Mouse (Mus musculus) forebrain, embryonic 13.5 days (tissue): ENCODE data around the gene Trpm8. TPM values are rescaled to one million over a fixed set of nuclear protein-coding genes. Genes with fewer than 3 reads are reported as not detected.

ENCODE experiments used
- ATAC-seq: fragments of 200-750 bp; cut with Nextera tagmentation; 2 replicates; pipeline ENCODE4 v1.8.0; 2017
- H3K27ac ChIP-seq: fragments of 300-500 bp; sonication (generic); 2 replicates; pipeline ENCODE4 v1.5.1; 2015; ENCODE audit warnings: inconsistent platforms, mild to moderate bottlenecking, moderate library complexity
- H3K27me3 ChIP-seq: fragments of 300-500 bp; sonication (generic); 2 replicates; pipeline ENCODE4 v1.6.1; 2015; ENCODE audit warnings: mild to moderate bottlenecking, inconsistent platforms
- H3K36me3 ChIP-seq: fragments of 300-500 bp; sonication (generic); 2 replicates; pipeline ENCODE4 v1.6.1; 2015; ENCODE audit warnings: mild to moderate bottlenecking, inconsistent platforms; ENCODE audit not compliant: poor library complexity, severe bottlenecking
- H3K4me1 ChIP-seq: fragments of 300-500 bp; sonication (generic); 2 replicates; pipeline ENCODE4 v1.6.1; 2015; ENCODE audit warnings: inconsistent platforms
- H3K4me2 ChIP-seq: fragments of 300-500 bp; sonication (generic); 2 replicates; pipeline ENCODE4 v1.6.1; 2015; ENCODE audit warnings: inconsistent platforms, mild to moderate bottlenecking, moderate library complexity
- H3K4me3 ChIP-seq: fragments of 300-500 bp; sonication (generic); 2 replicates; pipeline ENCODE4 v1.5.1; 2015; ENCODE audit warnings: mild to moderate bottlenecking, inconsistent platforms
- H3K9ac ChIP-seq: fragments of 300-500 bp; sonication (generic); 2 replicates; pipeline ENCODE4 v1.6.1; 2015; ENCODE audit warnings: mild to moderate bottlenecking, inconsistent platforms
- H3K9me3 ChIP-seq: fragments of 300-500 bp; sonication (generic); replicated peaks from 2 replicates; pipeline ENCODE4 v1.6.1; 2016; ENCODE audit warnings: inconsistent platforms
- WGBS: fragments of 180-500 bp; shearing (Covaris S2); methylation state at CpG from one replicate; pipeline ENCODE4 v1.1.7; 2015; 5-methylcytosine and 5-hydroxymethylcytosine counted together
- polyA plus RNA-seq: library from polyadenylated mRNA; unstranded; fragments of >200 nt; fragmentation: Nextera tagmentation; extraction: Ambion mirVana; gene quantifications from 2 replicates; pipeline ENCODE4 v1.2.1, GENCODE M21; 2015

Gene Trpm8
- polyA plus RNA-seq, 1 experiment from 2014 or later = 0.06 TPM

- no peak overlapping the region for H3K9ac ChIP-seq
Observed at GRCm38 (mm10) chr1:88260114-88260513, 17.3 kb upstream of the Trpm8 start.

GRCm38 (mm10) chr1:88260604-88261377 lies 16.7 kb upstream of the Trpm8 start:
- Histone ChIP-seq H3K27ac (no peak overlapping the region), H3K9ac (no peak overlapping the region), H3K36me3 (peaks cover 68% of the 10 kb centered on the region), H3K4me1 (no peaks in the 10 kb centered on the region), H3K27me3 (no peaks in the 10 kb centered on the region), H3K4me3 (no peak overlapping the region), H3K9me3 (peaks cover 32% of the 10 kb centered on the region), H3K4me2 (no peak overlapping the region)
- WGBS = 85% methylated on average over 10 of the region's 10 CpGs
- no peak for ATAC-seq

More at GRCm38 (mm10) chr1:88260114-88260513, 17.3 kb upstream of the Trpm8 start:
- H3K4me2 ChIP-seq = no peak overlapping the region
- peak; percentile 3; the same call in 1 of the 2 replicates for ATAC-seq
- 85% methylated on average over 6 of the region's 6 CpGs for WGBS
- H3K4me3 ChIP-seq = no peak overlapping the region
- H3K27me3 ChIP-seq = no peaks in the 10 kb centered on the region
- H3K4me1 ChIP-seq = no peaks in the 10 kb centered on the region
- peaks cover 39% of the 10 kb centered on the region for H3K9me3 ChIP-seq
- peaks cover 61% of the 10 kb centered on the region for H3K36me3 ChIP-seq
- no peak overlapping the region for H3K27ac ChIP-seq

- H3K27me3 ChIP-seq = no peaks in the 10 kb centered on the region
- no peak overlapping the region for H3K27ac ChIP-seq
- peaks cover 77% of the 10 kb centered on the region for H3K36me3 ChIP-seq
- peaks cover 23% of the 10 kb centered on the region for H3K9me3 ChIP-seq
- H3K4me1 ChIP-seq = no peaks in the 10 kb centered on the region
- H3K4me2 ChIP-seq = no peak overlapping the region
- WGBS = 87% methylated on average over 7 of the region's 7 CpGs
- no peak overlapping the region for H3K9ac ChIP-seq
- ATAC-seq = no peak
- H3K4me3 ChIP-seq = no peak overlapping the region
Observed at GRCm38 (mm10) chr1:88261706-88262105, 15.8 kb upstream of the Trpm8 start.

- no peaks in the 10 kb centered on the region for H3K27me3 ChIP-seq
- no peak overlapping the region for H3K4me3 ChIP-seq
- no peak overlapping the region for H3K4me2 ChIP-seq
- ATAC-seq = no peak
- H3K36me3 ChIP-seq = peaks cover 82% of the 10 kb centered on the region
- H3K9ac ChIP-seq = no peak overlapping the region
- H3K4me1 ChIP-seq = no peaks in the 10 kb centered on the region
- WGBS = 87% methylated on average over 4 of the region's 4 CpGs
- no peak overlapping the region for H3K27ac ChIP-seq
- H3K9me3 ChIP-seq = peaks cover 18% of the 10 kb centered on the region
Observed at GRCm38 (mm10) chr1:88262255-88262654, 15.2 kb upstream of the Trpm8 start.

- 77% methylated on average over 6 of the region's 6 CpGs for WGBS
Observed at GRCm38 (mm10) chr1:88262961-88263360, 14.5 kb upstream of the Trpm8 start.

GRCm38 (mm10) chr1:88263778-88264177 lies 13.7 kb upstream of the Trpm8 start:
- Histone ChIP-seq H3K27ac (no peak overlapping the region), H3K36me3 (peaks cover 98% of the 10 kb centered on the region), H3K4me3 (no peak overlapping the region), H3K9me3 (peaks cover 4% of the 10 kb centered on the region; the same call in 1 of the 2 replicates), H3K27me3 (no peaks in the 10 kb centered on the region), H3K9ac (no peak overlapping the region), H3K4me1 (no peaks in the 10 kb centered on the region), H3K4me2 (no peak overlapping the region)
- WGBS = 95% methylated on average over 5 of the region's 5 CpGs
- no peak for ATAC-seq

More at GRCm38 (mm10) chr1:88262961-88263360, 14.5 kb upstream of the Trpm8 start:
- H3K27ac ChIP-seq = no peak overlapping the region
- no peaks in the 10 kb centered on the region for H3K4me1 ChIP-seq
- H3K27me3 ChIP-seq = no peaks in the 10 kb centered on the region
- H3K36me3 ChIP-seq = peaks cover 89% of the 10 kb centered on the region
- H3K9ac ChIP-seq = no peak overlapping the region
- no peak overlapping the region for H3K4me3 ChIP-seq
- ATAC-seq = no peak
- H3K4me2 ChIP-seq = no peak overlapping the region
- H3K9me3 ChIP-seq = peaks cover 10% of the 10 kb centered on the region

GRCm38 (mm10) chr1:88264237-88264868 lies 13.1 kb upstream of the Trpm8 start:
- Histone ChIP-seq H3K27me3 (no peaks in the 10 kb centered on the region), H3K4me3 (no peak overlapping the region), H3K36me3 (peaks cover 100% of the 10 kb centered on the region), H3K9me3 (peaks cover 1% of the 10 kb centered on the region; the same call in 1 of the 2 replicates), H3K4me1 (no peaks in the 10 kb centered on the region), H3K4me2 (no peak overlapping the region), H3K27ac (no peak overlapping the region), H3K9ac (no peak overlapping the region)
- WGBS = 90% methylated on average over 7 of the region's 7 CpGs
- ATAC-seq = no peak

- no peaks in the 10 kb centered on the region for H3K4me1 ChIP-seq
- no peaks in the 10 kb centered on the region; the same call in 1 of the 2 replicates for H3K9me3 ChIP-seq
- H3K4me2 ChIP-seq = no peak overlapping the region
- WGBS = 81% methylated on average over 4 of the region's 4 CpGs
- ATAC-seq = no peak
- no peak overlapping the region for H3K9ac ChIP-seq
- H3K36me3 ChIP-seq = peaks cover 100% of the 10 kb centered on the region
- no peaks in the 10 kb centered on the region for H3K27me3 ChIP-seq
- no peak overlapping the region for H3K4me3 ChIP-seq
- no peak overlapping the region for H3K27ac ChIP-seq
Observed at GRCm38 (mm10) chr1:88264869-88265240, 12.6 kb upstream of the Trpm8 start.

- 90% methylated on average over 13 of the region's 13 CpGs for WGBS
- H3K9me3 ChIP-seq = no peaks in the 10 kb centered on the region
- ATAC-seq = no peak
- no peak overlapping the region for H3K4me2 ChIP-seq
- no peaks in the 10 kb centered on the region for H3K4me1 ChIP-seq
- H3K4me3 ChIP-seq = no peak overlapping the region
- no peak overlapping the region for H3K27ac ChIP-seq
- H3K27me3 ChIP-seq = no peaks in the 10 kb centered on the region
- H3K36me3 ChIP-seq = peaks cover 91% of the 10 kb centered on the region
- no peak overlapping the region for H3K9ac ChIP-seq
Observed at GRCm38 (mm10) chr1:88266123-88266522, 11.3 kb upstream of the Trpm8 start.

- peak; percentile 6; the same call in 1 of the 2 replicates for ATAC-seq
- Histone ChIP-seq H3K4me3 (no peak overlapping the region), H3K27ac (no peak overlapping the region), H3K4me2 (no peak overlapping the region), H3K9ac (no peak overlapping the region), H3K4me1 (no peaks in the 10 kb centered on the region), H3K9me3 (no peaks in the 10 kb centered on the region), H3K27me3 (no peaks in the 10 kb centered on the region), H3K36me3 (peaks cover 90% of the 10 kb centered on the region)
- 95% methylated on average over 6 of the region's 6 CpGs for WGBS
Observed at GRCm38 (mm10) chr1:88267489-88267888, 10.0 kb upstream of the Trpm8 start.

- Histone ChIP-seq H3K36me3 (peaks cover 89% of the 10 kb centered on the region), H3K27me3 (no peaks in the 10 kb centered on the region), H3K27ac (no peak overlapping the region), H3K4me3 (no peak overlapping the region), H3K4me1 (no peaks in the 10 kb centered on the region), H3K9me3 (no peaks in the 10 kb centered on the region), H3K9ac (no peak overlapping the region), H3K4me2 (no peak overlapping the region)
- WGBS = 89% methylated on average over 6 of the region's 6 CpGs
- ATAC-seq = no peak
Observed at GRCm38 (mm10) chr1:88268070-88268469, 9.4 kb upstream of the Trpm8 start.

GRCm38 (mm10) chr1:88269539-88270309 lies 7.7 kb upstream of the Trpm8 start:
- Histone ChIP-seq H3K4me2 (no peak overlapping the region), H3K4me3 (no peak overlapping the region), H3K36me3 (peaks cover 89% of the 10 kb centered on the region), H3K27me3 (no peaks in the 10 kb centered on the region), H3K9me3 (no peaks in the 10 kb centered on the region), H3K27ac (no peak overlapping the region), H3K9ac (no peak overlapping the region), H3K4me1 (no peaks in the 10 kb centered on the region)
- ATAC-seq = no peak
- 91% methylated on average over 12 of the region's 12 CpGs for WGBS
